Mouse (Mus musculus) CH12.LX (cell line): ENCODE measurements around the gene H1foo.
A peak's percentile ranks its signal among the peaks of the same experiment; 100 is the strongest.

Experiments used
- CTCF ChIP-seq, 2 experiments: IDR thresholded peaks in 1 of 2; conservative IDR thresholded peaks in 1 of 2; 2 replicates each; pipeline ENCODE4 v1.5.1; 2011 to 2012; ENCODE audit warnings: low read depth in 2 of 2, low read length in 2 of 2, improper control_type of control experiment in 1 of 2, inconsistent platforms in 1 of 2, mild to moderate bottlenecking in 1 of 2, moderate library complexity in 1 of 2
- MAZ ChIP-seq: IDR thresholded peaks from 2 replicates; pipeline ENCODE4 v1.6.1; 2012; ENCODE audit warnings: low read depth, mild to moderate bottlenecking, inconsistent platforms, low read length, improper control_type of control experiment, moderate library complexity
- POLR2A ChIP-seq: IDR thresholded peaks from 2 replicates; pipeline ENCODE4 v1.6.1; 2011; ENCODE audit warnings: low read depth, mild to moderate bottlenecking, improper control_type of control experiment, low read length
- POLR2AphosphoS2 ChIP-seq: IDR thresholded peaks from 2 replicates; pipeline ENCODE4 v1.6.1; 2011; ENCODE audit warnings: low read depth, low read length, improper control_type of control experiment
- USF1 ChIP-seq: IDR thresholded peaks from 2 replicates; pipeline ENCODE4 v1.6.1; 2014; ENCODE audit warnings: low read depth, mild to moderate bottlenecking, inconsistent platforms, low read length, improper control_type of control experiment

- no peak; the same call in 1 of the 2 replicates for TF ChIP-seq POLR2A
- peak; percentile 41; the same call in 1 of the 2 replicates for TF ChIP-seq USF1
- no peak for TF ChIP-seq MAZ
- TF ChIP-seq POLR2AphosphoS2: no peak
- no peak for TF ChIP-seq CTCF (conservative IDR thresholded peaks at IDR 0.05 in 1 of 2, IDR thresholded peaks at IDR 0.05 in 1 of 2; ENCODE audit: low read depth in 2 of 2, low read length in 2 of 2)
Measured at GRCm38 (mm10) chr6:115987096-115987747, 42.5 kb downstream of the H1foo start.
